Mouse (Mus musculus): ENCODE data around the gene Tnfrsf1b.
A peak's percentile ranks its signal among the peaks of the same experiment; 100 is the strongest.

Gene Tnfrsf1b

DNA sequence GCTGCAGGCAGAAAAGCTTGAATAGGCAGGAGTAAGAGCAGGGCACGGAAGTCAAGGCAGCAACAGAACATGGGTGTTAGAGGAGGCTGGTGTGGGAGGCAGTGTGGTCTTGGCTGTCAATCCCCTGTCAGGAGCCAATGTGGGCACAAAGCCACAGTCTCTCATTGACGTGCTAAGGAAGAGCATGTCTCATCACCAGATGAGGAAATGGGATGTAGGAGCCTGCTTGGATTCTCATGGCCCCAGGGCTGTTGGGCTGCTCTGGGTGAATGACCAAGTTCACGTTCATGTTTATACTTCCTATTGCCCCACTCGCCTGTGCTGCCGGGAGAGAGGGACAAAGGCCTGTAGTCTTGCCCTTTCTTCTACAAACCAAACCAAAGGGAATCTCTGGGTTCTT is 28.8 kb downstream of the Tnfrsf1b start:
- no peak for DNase-seq

DNA sequence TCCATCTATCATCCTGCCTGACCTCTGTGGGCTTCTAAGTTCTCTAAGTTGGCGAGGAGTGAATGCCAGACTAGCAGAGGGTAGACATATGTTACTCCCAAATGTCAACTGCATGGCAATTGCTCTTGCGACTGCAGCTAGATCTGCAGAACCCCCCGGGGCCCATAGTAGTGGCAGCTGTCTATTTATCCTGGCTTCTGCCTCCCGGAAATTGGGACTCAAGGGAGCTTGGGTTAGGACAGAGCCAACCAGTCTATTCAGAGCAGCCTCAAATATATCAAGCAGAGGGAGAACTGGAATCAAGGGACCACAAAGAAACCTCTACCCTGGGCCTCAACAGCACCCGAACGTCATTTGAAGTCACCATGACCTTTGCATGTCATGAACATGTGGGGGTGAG is 29.6 kb downstream of the Tnfrsf1b start:
- no peak for DNase-seq

DNA sequence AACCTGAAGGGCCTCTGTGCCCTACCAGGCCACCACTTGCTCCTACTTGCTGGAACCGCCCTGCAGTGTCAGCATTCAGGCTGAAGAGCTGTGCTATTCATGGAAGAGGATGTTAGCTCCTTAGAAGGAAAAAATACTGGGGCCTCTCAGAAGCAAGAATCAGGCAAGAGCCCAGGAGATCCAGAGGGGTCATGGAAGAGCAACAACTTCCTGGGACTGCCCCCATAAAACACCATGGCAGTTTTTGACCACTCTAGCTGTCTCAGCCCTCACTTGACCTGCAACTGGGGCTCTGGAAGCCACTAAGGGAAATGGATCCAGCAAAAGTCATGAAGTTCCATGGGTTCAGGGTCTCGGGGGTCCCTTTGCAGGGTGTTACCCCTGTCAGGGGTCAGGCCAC is 31.3 kb downstream of the Tnfrsf1b start:
- peak; percentile 29 for DNase-seq

DNA sequence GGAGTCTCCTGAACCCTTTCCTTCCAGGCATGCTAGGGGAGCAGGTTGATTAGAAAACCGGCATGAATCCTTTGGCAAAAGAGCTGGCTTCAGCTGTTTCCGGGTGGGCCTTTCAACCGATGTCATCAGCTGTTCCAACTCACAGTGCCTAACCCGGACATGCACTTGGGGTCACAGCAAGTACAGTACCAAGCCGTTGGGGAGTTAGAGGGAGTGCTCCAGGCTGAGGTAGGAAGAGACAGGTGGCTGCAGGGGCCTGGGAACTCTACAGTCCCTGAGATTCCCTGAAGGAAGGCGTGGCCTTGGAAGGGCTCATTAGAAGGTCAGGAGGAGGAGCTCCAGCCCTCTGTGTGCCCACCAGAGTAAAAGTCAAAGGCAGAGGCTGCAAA is 31.9 kb downstream of the Tnfrsf1b start:
- peak; percentile 50 for DNase-seq

DNA sequence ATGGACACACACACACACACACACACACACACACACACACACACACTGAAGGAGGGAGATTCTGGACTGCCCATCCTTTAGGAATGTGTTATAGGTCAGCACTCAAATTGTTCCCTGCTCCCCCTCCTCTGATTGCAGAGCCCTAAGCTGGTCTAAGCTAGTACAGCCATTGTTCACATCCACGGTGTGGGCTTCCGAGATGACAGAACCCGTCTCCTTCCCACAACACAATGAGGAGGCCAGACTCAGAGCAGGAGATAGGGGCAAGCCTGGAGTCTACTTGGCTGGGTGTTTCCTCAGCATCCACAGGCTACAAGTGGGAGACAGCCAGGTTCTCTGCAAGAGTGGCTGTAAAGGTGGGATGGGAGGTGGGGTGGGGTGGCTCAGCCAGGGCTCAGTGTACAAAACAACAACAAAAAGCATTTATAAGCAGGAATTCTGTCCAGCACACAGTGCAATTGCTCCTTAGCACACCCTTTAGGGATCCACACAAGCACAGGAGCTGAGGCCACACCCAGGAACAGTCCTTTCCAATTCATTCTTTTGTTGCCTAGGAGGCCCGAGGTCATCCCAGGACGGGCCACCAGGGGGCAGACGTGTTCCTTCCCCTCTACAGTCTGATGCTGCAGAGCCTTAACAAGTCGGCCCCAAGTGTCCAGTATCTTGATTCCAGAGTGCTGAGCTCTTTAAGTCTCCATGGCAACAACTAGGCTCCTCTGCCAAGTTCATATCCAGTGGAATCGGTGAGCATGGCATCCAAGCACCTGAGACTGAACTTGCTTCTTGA is 32.5 kb downstream of the Tnfrsf1b start:
- peak; percentile 94 for DNase-seq

DNA sequence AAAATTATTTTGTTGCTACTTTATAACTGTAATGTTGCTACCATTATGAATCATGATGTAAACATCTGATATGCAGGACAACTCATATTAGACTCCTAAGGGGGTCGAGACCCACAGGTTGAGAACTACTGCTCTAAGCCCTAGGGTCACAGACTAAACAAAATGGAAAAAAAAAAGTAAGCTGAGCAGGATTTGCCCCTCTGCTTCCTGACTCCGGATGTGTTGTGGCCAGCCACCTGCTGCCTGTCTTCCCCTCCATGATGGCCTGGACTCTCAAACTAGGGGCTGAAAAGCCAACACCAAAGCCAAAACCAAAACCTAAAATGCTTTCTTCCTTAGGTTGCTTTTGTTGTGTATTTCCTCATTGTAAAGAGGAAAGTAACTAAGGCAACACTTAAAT is 35.6 kb downstream of the Tnfrsf1b start:
- DNase-seq = no peak

DNA sequence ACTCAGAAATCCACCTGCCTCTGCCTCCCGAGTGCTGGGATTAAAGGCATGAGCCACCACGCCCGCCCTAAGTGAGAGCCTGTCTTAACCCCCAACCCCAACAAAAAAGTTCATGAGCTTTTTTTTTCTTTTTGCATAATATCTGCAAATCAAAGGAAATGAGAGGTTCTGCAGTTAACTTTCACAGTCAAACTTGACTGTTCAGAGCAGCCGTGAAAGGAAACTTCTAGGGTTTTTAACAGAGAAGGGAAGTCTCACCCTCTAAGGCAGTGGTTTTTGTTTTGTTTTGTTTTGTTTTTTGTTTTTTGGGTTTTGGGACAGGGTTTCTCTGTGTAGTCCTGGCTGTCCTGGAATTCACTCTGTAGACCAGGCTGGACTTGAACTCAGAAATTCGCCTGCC is 36.1 kb downstream of the Tnfrsf1b start:
- no peak for DNase-seq

DNA sequence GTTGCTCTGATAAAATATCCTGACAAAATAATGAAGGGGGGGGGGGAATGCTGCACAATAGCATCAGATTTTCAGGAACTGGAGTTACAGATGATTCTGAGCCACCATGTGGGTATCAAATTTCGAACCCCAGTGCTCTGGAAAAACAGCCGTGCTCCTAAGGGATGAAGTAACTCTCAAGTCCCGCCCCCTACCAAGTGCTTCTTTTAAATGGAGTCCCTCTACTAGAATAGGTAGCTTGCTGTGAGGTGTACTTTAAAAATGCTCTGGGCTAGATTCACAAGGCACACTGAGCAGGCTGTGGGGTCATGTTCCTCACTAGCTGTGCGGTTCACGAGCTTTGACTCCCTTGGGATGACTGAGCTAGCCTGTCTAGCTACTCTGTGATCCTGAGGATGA is 37.0 kb downstream of the Tnfrsf1b start:
- no peak for DNase-seq

DNA sequence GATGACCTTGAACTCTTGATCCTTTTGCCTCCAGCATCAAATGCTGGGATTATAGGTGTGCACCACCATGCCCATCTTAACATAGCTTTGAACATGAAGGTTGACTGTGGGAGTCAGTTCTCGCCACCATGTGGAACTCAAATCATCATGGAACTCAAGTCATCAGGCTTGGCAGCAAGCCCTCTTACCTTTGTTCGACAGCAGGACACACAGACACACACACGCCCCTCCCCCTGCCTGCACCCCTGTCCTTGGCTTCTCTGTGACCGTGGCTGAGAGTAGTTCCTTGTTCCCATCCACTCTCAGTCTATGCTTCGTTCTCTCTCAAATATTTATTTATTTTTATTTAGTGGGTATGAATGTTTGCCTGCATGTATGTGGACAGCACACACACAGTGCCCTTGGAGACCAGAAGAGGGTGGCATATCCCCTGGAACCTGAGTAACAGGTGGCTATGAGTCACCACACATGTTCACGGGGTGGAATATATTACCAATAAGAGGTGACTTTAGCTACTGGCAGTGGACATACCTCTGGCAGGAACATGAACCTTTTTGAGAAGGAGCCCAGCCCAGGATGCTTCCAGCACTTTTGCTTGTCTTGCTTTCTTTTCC is 37.5 kb downstream of the Tnfrsf1b start:
- no peak for DNase-seq

DNA sequence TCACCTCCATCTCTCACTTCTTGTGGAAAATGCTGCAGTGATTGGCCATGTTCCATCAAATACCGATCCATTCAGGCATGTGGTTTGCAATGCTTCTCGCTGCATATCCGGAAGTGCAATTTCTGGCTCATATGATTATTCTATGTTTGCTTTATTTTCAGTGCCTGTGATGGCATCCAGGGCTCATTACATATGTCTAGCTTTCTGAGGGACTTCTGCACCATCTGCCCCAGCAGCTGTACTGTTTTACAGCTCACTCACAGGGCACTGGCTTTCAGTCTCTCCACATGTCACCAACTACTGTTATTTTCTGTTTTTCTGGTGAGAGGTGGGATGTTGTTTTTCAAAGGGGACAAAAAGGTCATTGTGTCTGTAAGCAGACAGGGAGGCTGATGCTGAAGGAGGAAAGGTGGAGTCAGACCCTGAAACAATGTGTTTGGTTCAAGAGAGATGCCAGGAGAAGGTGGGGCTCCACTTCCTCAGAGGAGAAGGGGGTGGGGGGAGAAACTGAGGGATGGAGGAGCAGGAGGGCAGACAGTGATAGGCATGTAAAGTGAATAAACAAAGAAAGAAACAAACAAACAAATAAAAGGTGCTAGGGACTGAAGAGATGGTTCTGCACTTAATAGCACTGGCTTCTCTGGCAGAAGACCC is 38.8 kb downstream of the Tnfrsf1b start:
- DNase-seq = no peak

DNA sequence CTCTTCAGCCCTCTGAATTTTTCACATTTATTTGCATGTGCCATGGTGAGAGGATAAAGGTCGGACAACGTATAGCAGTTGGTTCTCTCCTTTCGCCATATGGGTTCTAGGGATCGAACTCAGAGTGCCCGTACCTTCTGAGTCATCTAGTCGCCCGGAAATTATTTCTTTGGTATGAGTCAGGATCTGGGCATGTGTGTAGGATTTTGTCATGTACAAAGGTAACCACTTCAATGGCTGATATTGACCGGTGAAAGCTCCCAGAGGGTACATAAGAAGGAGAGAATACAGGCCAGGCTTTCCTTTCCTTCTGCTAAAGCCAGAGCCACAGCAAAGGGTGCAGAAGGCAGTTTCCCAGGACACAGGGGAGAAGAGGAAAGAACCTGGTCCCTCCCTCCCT is 41.9 kb downstream of the Tnfrsf1b start:
- DNase-seq = no peak

DNA sequence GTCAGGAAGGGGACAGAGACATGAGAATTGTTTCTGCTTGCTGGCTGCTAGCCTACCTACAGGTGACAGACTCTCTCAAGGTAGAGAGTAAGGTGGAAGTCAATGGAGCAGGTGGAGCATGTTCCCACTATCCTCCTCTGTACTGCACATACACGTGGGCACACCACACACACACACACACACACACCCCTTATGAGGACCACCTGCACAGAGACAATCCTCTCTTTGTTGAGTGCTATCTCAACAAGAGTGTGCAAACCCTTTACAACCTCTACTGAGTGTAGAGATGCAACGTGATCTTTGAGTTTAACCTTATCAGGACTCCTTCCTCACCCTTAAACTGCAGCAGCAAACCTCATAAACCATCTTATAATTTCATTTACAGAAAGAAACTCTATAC is 43.4 kb downstream of the Tnfrsf1b start:
- DNase-seq = no peak

DNA sequence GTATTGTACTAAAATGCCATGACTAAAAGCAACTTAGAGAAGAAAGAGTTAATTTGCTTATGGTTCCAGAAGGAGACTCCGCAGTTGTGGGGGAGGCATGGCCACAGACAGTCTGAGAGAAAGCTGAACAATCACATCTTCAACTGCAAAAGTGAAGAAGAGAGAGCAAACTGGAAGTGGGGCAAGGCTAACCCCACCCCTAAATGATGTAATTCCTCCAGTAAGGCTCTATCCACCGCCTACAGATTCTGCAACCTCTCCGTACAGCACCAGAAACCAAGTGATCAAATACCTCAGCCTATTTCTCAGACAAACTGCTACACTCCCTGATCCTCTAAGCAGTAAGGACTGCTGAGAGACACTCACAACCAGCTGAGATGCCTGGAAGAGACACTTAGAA is 45.2 kb downstream of the Tnfrsf1b start:
- no peak for DNase-seq

DNA sequence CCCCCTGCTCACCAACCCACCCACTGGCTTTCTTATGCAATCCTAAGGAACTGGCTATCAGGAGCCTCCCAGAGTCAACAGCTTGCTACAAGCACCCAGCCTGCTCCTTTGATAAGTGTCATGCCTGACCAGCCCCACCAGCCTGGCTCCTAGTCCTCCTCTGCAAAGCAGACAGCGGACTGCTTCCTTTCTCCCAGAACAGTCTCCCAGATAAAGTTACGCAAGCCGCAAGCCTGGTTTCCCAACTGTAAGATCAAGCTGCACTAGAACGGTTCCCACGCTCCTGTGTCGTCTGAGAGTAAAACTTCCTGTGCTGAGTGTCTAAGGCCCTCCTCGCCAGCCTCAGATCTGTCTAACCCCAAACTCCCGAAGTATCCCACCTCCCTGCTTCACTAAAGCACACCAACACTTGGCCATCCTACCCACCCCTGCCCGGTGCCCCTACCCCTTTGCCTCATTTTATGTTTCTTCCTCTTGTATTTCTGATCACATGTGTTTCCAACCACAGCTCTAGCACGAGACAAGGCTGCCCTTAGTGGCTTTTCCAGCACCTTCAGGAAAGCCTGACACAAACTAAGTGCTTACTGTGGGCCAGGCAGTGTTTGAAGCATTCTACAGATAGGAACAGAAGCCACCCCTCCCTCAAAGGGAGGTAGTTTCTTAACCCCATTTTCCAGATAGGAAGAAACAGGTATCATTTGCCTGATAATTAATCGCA is 46.5 kb downstream of the Tnfrsf1b start:
- DNase-seq = peak; percentile 25

DNA sequence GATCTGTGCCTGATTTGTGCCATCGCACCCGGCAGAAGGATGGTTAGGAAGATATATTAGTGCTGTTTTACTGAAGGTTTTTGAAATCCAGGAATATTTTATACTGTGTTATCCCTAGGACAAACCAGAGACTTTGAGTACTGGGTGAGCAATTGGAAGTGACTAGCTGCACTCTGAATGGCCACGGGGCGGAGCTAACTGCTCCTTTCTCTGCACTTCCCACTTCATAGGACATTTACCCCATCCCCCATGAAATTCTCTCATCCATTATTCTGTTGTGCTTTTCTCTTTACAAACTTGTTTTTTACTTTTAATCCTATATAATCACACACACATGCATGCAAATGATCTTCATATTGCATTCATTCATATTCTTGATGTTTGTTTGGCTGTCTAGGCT is 50.1 kb downstream of the Tnfrsf1b start:
- DNase-seq = no peak

DNA sequence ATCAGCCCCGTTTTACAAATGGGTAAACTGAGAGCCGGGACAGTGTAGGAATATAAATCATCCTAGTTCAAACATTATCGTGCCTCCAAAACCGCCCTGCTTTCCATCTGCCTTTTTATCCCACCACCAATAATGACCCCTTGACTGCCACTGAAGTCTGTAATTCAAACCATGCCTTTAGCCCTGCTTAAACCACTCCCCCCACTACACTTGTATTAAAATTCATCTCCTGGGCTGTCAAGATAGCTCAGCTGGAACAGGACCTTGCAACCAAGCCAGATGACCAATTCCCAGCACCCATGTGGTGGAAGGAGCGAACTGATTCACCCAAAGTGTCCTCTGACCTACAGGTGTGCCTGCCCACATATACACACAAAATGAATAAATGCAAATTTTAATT is 51.5 kb downstream of the Tnfrsf1b start:
- DNase-seq = no peak

DNA sequence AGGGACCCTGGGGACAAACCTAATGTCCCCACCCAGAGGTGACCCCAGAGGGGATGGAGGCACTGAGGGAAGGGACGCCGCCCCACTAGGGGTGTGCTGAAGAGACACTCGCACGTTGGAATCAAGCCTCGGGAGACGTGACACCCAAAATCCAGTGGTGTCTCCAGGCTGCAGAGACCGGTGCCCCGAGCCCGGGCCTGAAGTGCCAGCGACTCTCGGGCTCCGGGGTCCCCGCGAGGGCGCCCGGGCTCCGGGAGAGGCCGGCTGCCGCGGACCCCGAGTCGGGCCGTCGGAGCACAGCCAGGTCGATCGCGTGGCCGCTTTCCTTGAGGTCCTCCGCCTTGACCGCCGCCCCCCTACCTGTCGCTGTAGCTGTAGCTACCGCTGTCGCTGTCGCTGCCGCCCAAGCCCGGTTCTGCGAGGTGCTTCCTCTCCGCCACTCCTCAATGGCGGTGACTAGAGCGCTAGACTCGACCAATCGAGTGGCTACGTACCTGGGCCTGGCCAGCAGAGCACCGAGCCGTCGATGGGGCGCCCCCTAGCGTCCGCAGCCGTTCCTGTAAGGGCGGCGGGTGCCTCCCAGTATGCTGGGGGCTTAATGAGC is 52.0 kb downstream of the Tnfrsf1b start, which contains the start of gene Vps13d:
Gene Vps13d (minus strand): TSS at position 447 of the 604 bp plus-strand sequence.
- DNase-seq = peak; percentile 97

DNA sequence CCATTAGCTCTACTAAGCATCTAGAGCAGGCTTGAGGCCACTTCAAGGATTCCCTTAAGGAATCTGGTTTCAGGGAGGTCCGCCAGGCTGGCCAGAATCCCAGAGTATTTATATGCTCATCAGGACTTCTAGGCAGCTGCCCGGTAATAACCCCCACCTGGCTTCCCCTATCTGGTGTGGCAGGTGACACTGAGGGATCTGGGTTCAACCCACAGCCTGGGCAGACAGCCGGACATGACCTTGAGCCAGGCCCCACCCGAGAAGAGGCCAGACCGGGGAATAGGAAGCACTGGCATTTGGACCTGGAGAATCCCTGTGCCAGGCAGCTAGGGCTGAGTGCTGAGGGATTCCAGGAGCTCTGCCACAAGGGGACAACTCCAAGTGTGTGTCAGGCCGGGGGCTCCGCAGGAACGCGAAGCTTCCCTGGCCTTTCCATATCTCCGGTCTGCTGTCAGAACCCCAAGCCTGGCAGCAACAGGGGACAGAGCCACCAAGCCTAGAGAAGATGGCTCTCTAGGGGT is 52.6 kb downstream of the Tnfrsf1b start:
- DNase-seq = peak; percentile 47

DNA sequence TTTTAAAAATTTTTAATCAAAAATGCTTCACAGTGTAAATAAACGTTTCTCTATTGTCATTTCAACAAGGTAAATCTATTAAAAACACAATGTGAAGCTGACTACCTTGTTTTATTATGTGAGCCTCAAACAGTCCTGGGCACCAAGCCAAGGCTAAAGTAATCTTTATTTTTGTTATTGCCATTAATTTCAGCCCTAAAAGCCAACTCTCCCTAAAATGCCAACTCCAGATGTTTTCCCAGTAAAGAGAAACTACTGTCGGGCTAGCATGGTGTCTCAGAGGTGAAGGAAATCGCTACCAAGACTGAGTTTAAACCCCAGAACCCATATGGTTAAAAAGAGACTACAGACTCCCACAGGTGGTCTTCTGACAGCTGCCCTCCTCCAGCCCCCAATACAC is 53.3 kb downstream of the Tnfrsf1b start:
- no peak for DNase-seq

DNA sequence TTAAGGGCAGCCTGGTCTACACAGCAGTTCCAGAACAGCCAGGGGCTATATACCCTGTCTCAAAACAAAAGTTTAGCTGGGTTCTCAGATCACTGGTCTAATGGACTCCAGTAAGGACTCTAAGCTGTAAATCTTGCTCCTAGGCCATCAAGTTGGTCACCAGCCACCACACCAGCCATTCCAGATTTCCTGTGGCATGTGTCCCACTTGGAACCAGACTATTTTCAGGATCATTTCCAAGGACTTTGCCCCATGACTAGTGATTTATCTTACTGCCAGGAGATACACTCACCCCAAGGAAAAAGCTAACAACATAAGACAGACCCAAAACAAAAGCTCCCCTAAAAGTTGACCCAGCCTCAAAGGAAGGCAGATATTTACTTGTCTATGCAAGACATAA is 54.0 kb downstream of the Tnfrsf1b start:
- DNase-seq = no peak

DNA sequence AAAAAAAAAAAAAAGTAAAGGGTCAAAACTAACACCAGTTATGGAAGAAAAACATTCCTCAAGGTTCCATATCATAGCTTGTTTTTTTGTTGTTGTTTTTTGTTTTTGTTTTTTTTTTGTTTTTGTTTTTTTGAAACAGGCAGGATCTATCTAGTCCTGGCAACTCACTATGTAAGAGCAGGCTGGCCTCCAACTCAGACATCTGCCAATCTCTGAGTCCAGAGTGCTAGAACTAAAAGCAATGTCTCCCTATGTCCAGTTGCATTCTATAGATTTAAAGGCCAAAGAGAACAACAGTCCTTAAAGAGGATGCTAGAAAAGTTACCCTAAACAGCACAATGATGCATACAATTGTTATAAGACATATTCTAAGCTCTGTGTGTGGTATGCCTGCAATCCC is 58.1 kb downstream of the Tnfrsf1b start:
- DNase-seq = no peak

DNA sequence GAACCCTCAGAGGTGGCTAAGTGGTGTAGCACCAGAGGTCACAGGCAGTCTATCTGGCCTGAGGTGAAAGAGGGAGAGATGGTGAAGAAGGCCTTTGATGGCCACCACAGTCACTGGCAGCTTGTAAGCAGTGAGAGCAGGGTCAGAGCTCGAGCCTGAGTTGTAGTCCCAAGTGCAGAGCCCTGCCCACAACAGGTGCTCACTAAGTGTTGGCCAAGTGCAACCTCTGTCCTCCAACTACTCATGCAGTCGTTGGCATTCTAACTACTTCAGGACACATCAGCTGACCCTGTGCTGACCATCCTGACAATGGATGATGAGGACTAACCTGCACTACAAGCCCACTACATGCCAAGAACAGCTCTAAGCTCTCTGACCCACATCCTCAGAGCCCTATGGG is 59.1 kb downstream of the Tnfrsf1b start:
- DNase-seq = no peak

All from kidney, postnatal 10 days (tissue).